Mouse (Mus musculus) limb, embryonic 14.5 days (tissue): ENCODE measurements at regions not wholly inside any gene's neighbourhood (a gene's known extent, or its start where the extent isn't known, plus 50 kb on each side); places are given as distances from the start of the nearest gene placed in this dataset.

ENCODE experiments used
- ATAC-seq: fragments of 200-750 bp; cut with Nextera tagmentation; 2 replicates; pipeline ENCODE4 v1.8.0; 2017; ENCODE audit warnings: low read depth, moderate number of reproducible peaks, moderate TSS enrichment; ENCODE audit not compliant: low FRiP score
- DNase-seq: peaks from one replicate; pipeline ENCODE4 v3.0.0-alpha.2; 2015; ENCODE audit warnings: low spot score
- H3K27ac ChIP-seq: fragments of 300-500 bp; sonication (generic); replicated peaks from 2 replicates; pipeline ENCODE4 v1.5.1; 2014; ENCODE audit warnings: low read depth, mild to moderate bottlenecking, low read length, moderate library complexity, mixed read lengths
- H3K27me3 ChIP-seq: fragments of 300-500 bp; sonication (generic); 2 replicates; pipeline ENCODE4 v1.6.1; 2014; ENCODE audit warnings: low read length, mixed read lengths; ENCODE audit not compliant: control insufficient read depth, insufficient read depth
- H3K36me3 ChIP-seq: fragments of 300-500 bp; sonication (generic); 2 replicates; pipeline ENCODE4 v1.6.1; 2014; ENCODE audit warnings: mild to moderate bottlenecking, low read length, moderate library complexity, mixed read lengths; ENCODE audit not compliant: control insufficient read depth, insufficient read depth
- H3K4me1 ChIP-seq: fragments of 300-500 bp; sonication (generic); 2 replicates; pipeline ENCODE4 v1.6.1; 2014; ENCODE audit warnings: antibody characterized with exemption, low read length, mixed read lengths; ENCODE audit not compliant: control insufficient read depth, insufficient read depth
- H3K4me2 ChIP-seq: fragments of 300-500 bp; sonication (generic); replicated peaks from 2 replicates; pipeline ENCODE4 v1.6.1; 2014; ENCODE audit warnings: low read depth, mild to moderate bottlenecking, low read length, moderate library complexity; ENCODE audit not compliant: severe bottlenecking
- H3K4me3 ChIP-seq: fragments of 300-500 bp; sonication (generic); replicated peaks from 2 replicates; pipeline ENCODE4 v1.5.1; 2014; ENCODE audit warnings: low read length
- H3K9ac ChIP-seq: fragments of 300-500 bp; sonication (generic); 2 replicates; pipeline ENCODE4 v1.6.1; 2014; ENCODE audit warnings: mild to moderate bottlenecking, low read depth, low read length, moderate library complexity; ENCODE audit not compliant: severe bottlenecking
- H3K9me3 ChIP-seq: fragments of 300-500 bp; sonication (generic); 2 replicates; pipeline ENCODE4 v1.6.1; 2016; ENCODE audit warnings: low read length; ENCODE audit not compliant: control insufficient read depth
- POLR2A ChIP-seq: fragments of 200-500 bp; IDR thresholded peaks from 2 replicates; pipeline ENCODE4 v1.8.0; 2012; ENCODE audit warnings: inconsistent platforms, mild to moderate bottlenecking, moderate library complexity, borderline replicate concordance; ENCODE audit not compliant: insufficient read depth, insufficient read length; ENCODE audit errors: extremely low read depth
- WGBS: fragments of 180-500 bp; shearing (Covaris S2); extraction: QIAGEN DNeasy Blood & Tissue Kit; methylation state at CpG from one replicate; pipeline ENCODE4 v1.1.7; 2014; 5-methylcytosine and 5-hydroxymethylcytosine counted together

- H3K9ac ChIP-seq: no peak overlapping the region
- no peak overlapping the region for H3K4me3 ChIP-seq
- TF ChIP-seq POLR2A: no peak
- WGBS: 87% methylated on average over 2 of the region's 2 CpGs
- H3K9me3 ChIP-seq: no peaks in the 10 kb centered on the region
- no peak overlapping the region for H3K27ac ChIP-seq
- no peaks in the 10 kb centered on the region for H3K4me1 ChIP-seq
- no peaks in the 10 kb centered on the region for H3K36me3 ChIP-seq
- ATAC-seq (no peak), DNase-seq (no peak)
- H3K27me3 ChIP-seq: no peaks in the 10 kb centered on the region
- H3K4me2 ChIP-seq: no peak overlapping the region
These were observed 89.5 kb upstream of the Aco1 start for GRCm38 (mm10) chr4:40053391-40053790.

- DNase-seq: no peak
These were observed 79.0 kb upstream of the Aco1 start for GRCm38 (mm10) chr4:40063751-40064456.

GRCm38 (mm10) chr4:40064457-40064836 is 78.4 kb upstream of the Aco1 start:
- no peak for TF ChIP-seq POLR2A
- no peak for DNase-seq
- Histone ChIP-seq H3K4me1 (no peaks in the 10 kb centered on the region), H3K9me3 (no peaks in the 10 kb centered on the region), H3K27me3 (no peaks in the 10 kb centered on the region), H3K9ac (no peak overlapping the region), H3K4me3 (no peak overlapping the region), H3K36me3 (no peaks in the 10 kb centered on the region), H3K4me2 (no peak overlapping the region), H3K27ac (no peak overlapping the region)
- ATAC-seq: no peak
- WGBS: 91% methylated on average over 9 of the region's 9 CpGs

More at GRCm38 (mm10) chr4:40063751-40064456, 79.0 kb upstream of the Aco1 start:
- Histone ChIP-seq H3K4me1 (no peaks in the 10 kb centered on the region), H3K27me3 (no peaks in the 10 kb centered on the region), H3K4me3 (no peak overlapping the region), H3K9me3 (no peaks in the 10 kb centered on the region), H3K9ac (no peak overlapping the region), H3K36me3 (no peaks in the 10 kb centered on the region), H3K4me2 (no peak overlapping the region), H3K27ac (no peak overlapping the region)
- no peak for ATAC-seq
- no peak for TF ChIP-seq POLR2A
- 79% methylated on average over 3 of the region's 3 CpGs for WGBS

GRCm38 (mm10) chr4:40070959-40071634 is 71.8 kb upstream of the Aco1 start:
- Histone ChIP-seq H3K9ac (no peak overlapping the region), H3K9me3 (no peaks in the 10 kb centered on the region), H3K4me3 (no peak overlapping the region), H3K27ac (no peak overlapping the region), H3K36me3 (no peaks in the 10 kb centered on the region), H3K4me2 (no peak overlapping the region), H3K4me1 (no peaks in the 10 kb centered on the region), H3K27me3 (no peaks in the 10 kb centered on the region)
- ATAC-seq (no peak), DNase-seq (no peak)
- 66% methylated on average over 4 of the region's 4 CpGs for WGBS
- TF ChIP-seq POLR2A: no peak

DNA sequence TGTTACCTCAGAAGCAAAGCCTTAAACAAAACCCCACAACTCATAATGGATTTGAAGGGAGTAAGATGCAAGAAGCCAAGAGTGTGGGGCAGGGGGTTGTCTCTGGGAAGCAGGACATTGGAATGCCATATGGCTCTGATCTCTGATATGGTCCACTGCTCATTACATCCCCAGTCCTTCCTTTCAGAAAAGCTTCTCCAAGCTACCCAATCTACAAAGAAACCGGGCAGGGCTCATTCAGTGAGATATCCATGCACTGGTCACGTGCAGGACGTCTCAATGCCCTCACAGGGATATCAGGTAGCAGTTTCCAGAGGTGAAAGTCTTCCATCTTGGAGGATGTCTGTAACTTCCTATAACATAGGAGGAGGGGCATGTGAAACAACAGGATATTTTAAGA is 61.8 kb upstream of the Aco1 start:
- Histone ChIP-seq H3K4me2 (no peak overlapping the region), H3K9ac (no peak overlapping the region), H3K27me3 (no peaks in the 10 kb centered on the region), H3K4me3 (no peak overlapping the region), H3K4me1 (no peaks in the 10 kb centered on the region), H3K27ac (no peak overlapping the region), H3K36me3 (no peaks in the 10 kb centered on the region), H3K9me3 (no peaks in the 10 kb centered on the region)
- DNase-seq (no peak), ATAC-seq (no peak)
- no peak for TF ChIP-seq POLR2A
- 71% methylated on average over 3 of the region's 3 CpGs for WGBS
